Mouse (Mus musculus): ENCODE results near the gene Gpld1. TPM values are rescaled to one million over a fixed set of nuclear protein-coding genes. Genes with fewer than 3 reads are reported as not detected.

Gpld1 gene
- polyA plus RNA-seq, 1 experiment, result 0.04 TPM

DNA sequence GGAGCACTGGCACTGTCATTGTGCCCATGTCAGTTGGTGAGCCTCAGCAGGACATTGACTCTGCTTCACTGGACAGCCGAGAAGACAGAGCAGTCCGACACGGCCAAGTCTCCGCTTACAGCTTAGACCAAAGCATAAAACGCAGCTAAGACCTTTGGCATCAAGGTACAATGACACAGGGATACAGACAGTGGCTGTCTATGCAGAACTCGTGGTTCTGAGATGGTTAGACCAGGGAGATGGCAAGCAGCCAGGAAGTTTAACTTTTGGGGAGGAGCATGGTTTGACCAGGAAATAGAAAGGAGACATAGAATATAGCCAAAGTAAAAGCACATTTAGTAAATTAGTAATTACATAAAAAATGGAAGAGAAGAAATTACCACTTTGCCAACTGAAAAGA, 46.1 kb downstream of the Gpld1 start:
- H3K79me2 ChIP-seq (ENCODE audit: control insufficient read depth, insufficient read depth), result no peaks in the 10 kb centered on the region
- no peak overlapping the region for H3ac ChIP-seq (ENCODE audit: control insufficient read depth, insufficient read length)
- H3K4me3 ChIP-seq, result no peak overlapping the region
- peaks cover 8% of the 10 kb centered on the region for H3K36me3 ChIP-seq (ENCODE audit: control insufficient read depth, insufficient read depth)
- TF ChIP-seq MYOG (IDR thresholded peaks at IDR 0.05; ENCODE audit: control insufficient read depth in 1 of 3, insufficient read depth in 1 of 3, insufficient read length in 2 of 3, low read depth in 2 of 3) (no peak), POLR2A (IDR thresholded peaks at IDR 0.05; ENCODE audit: insufficient read length, low read depth) (no peak), TCF12 (IDR thresholded peaks at IDR 0.05; ENCODE audit: insufficient read depth, poor library complexity, severe bottlenecking) (no peak), E2F4 (IDR thresholded peaks at IDR 0.05; ENCODE audit: insufficient read depth) (no peak), MAX (IDR thresholded peaks at IDR 0.05; ENCODE audit: low read depth) (no peak), REST (IDR thresholded peaks at IDR 0.05; ENCODE audit: insufficient read depth, insufficient read length) (no peak), CEBPB (IDR thresholded peaks at IDR 0.05; ENCODE audit: insufficient read depth, poor library complexity, severe bottlenecking) (no peak), USF1 (IDR thresholded peaks at IDR 0.05; ENCODE audit: low read depth) (no peak), POLR2AphosphoS2 (IDR thresholded peaks at IDR 0.05; ENCODE audit: insufficient read length, low read depth) (no peak), TCF3 (IDR thresholded peaks at IDR 0.05; ENCODE audit: insufficient read length, low read depth) (no peak), SRF (IDR thresholded peaks at IDR 0.05; ENCODE audit: control insufficient read depth, insufficient read length, low read depth) (no peak), MYOD1 (IDR thresholded peaks at IDR 0.05; ENCODE audit: control insufficient read depth in 1 of 3, insufficient read length in 2 of 3, low read depth in 2 of 3) (no peak)
- H3K27me3 ChIP-seq (ENCODE audit: control insufficient read depth, insufficient read depth, insufficient read length), result no peaks in the 10 kb centered on the region
- no peak overlapping the region for H3K4me2 ChIP-seq (ENCODE audit: low read depth)

DNA sequence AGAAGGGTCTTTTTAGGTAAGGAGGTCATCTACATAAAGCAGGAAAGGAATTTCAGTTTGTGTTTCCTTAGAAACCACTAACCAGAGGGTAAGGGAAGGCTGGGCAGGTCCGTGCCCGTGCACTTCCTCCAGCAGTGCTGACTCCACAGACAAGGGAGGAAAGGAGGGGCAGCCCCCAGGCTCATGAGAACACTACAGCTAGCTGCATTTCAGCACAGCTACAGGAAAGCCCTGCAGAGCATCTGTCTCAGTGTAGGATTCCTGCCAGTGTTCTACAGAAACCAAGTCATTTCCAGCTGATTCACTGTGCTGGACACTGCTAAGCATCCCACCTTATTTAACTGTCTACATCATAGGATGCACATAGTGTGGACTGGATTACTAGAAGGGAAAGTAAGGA, 50.2 kb downstream of the Gpld1 start:
- no peaks in the 10 kb centered on the region for H3K79me2 ChIP-seq (ENCODE audit: control insufficient read depth, insufficient read depth)
- H3K4me3 ChIP-seq, result no peak overlapping the region
- H3K27me3 ChIP-seq (ENCODE audit: control insufficient read depth, insufficient read depth, insufficient read length), result no peaks in the 10 kb centered on the region
- H3K36me3 ChIP-seq (ENCODE audit: control insufficient read depth, insufficient read depth), result peaks cover 36% of the 10 kb centered on the region
- no peak overlapping the region for H3K4me2 ChIP-seq (ENCODE audit: low read depth)
- H3ac ChIP-seq (ENCODE audit: control insufficient read depth, insufficient read length), result no peak overlapping the region
- TF ChIP-seq MYOG (IDR thresholded peaks at IDR 0.05; ENCODE audit: control insufficient read depth in 1 of 3, insufficient read depth in 1 of 3, insufficient read length in 2 of 3, low read depth in 2 of 3), result no peak
- TF ChIP-seq MYOD1 (IDR thresholded peaks at IDR 0.05; ENCODE audit: control insufficient read depth in 1 of 3, insufficient read length in 2 of 3, low read depth in 2 of 3), result no peak
- TF ChIP-seq TCF12 (IDR thresholded peaks at IDR 0.05; ENCODE audit: insufficient read depth, poor library complexity, severe bottlenecking), result no peak
- TF ChIP-seq CEBPB (IDR thresholded peaks at IDR 0.05; ENCODE audit: insufficient read depth, poor library complexity, severe bottlenecking), result no peak
- TF ChIP-seq USF1 (IDR thresholded peaks at IDR 0.05; ENCODE audit: low read depth), result no peak
- TF ChIP-seq POLR2A (IDR thresholded peaks at IDR 0.05; ENCODE audit: insufficient read length, low read depth), result no peak
- no peak for TF ChIP-seq MAX (IDR thresholded peaks at IDR 0.05; ENCODE audit: low read depth)
- no peak for TF ChIP-seq E2F4 (IDR thresholded peaks at IDR 0.05; ENCODE audit: insufficient read depth)
- TF ChIP-seq REST (IDR thresholded peaks at IDR 0.05; ENCODE audit: insufficient read depth, insufficient read length), result no peak
- no peak for TF ChIP-seq POLR2AphosphoS2 (IDR thresholded peaks at IDR 0.05; ENCODE audit: insufficient read length, low read depth)
- TF ChIP-seq TCF3 (IDR thresholded peaks at IDR 0.05; ENCODE audit: insufficient read length, low read depth), result no peak
- TF ChIP-seq SRF (IDR thresholded peaks at IDR 0.05; ENCODE audit: control insufficient read depth, insufficient read length, low read depth), result no peak

DNA sequence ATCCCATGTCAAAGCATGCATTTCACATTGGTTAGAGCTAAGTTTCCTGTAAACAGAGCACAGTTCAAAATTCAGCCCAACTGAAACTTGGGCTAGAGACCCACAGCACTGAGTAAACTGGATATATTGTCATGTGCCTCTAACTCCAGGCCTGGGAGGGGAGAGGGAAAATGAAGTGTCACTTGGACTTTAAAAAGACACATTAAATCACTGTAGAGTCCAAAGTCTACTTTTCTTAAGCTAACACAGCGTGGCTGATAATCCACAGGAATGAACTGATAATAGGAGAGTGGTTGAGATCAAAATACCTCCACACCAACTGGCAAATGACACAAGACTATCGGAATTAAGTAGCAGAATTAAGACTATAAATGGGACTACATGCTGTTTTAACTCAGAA, 56.6 kb downstream of the Gpld1 start:
- Histone ChIP-seq H3ac (ENCODE audit: control insufficient read depth, insufficient read length) (no peak overlapping the region), H3K79me2 (ENCODE audit: control insufficient read depth, insufficient read depth) (no peaks in the 10 kb centered on the region), H3K27me3 (ENCODE audit: control insufficient read depth, insufficient read depth, insufficient read length) (no peaks in the 10 kb centered on the region), H3K4me3 (no peak overlapping the region), H3K4me2 (ENCODE audit: low read depth) (no peak overlapping the region), H3K36me3 (ENCODE audit: control insufficient read depth, insufficient read depth) (peaks cover 43% of the 10 kb centered on the region)
- TF ChIP-seq MYOD1 (IDR thresholded peaks at IDR 0.05; ENCODE audit: control insufficient read depth in 1 of 3, insufficient read length in 2 of 3, low read depth in 2 of 3), result no peak
- no peak for TF ChIP-seq POLR2A (IDR thresholded peaks at IDR 0.05; ENCODE audit: insufficient read length, low read depth)
- TF ChIP-seq USF1 (IDR thresholded peaks at IDR 0.05; ENCODE audit: low read depth), result no peak
- TF ChIP-seq MAX (IDR thresholded peaks at IDR 0.05; ENCODE audit: low read depth), result no peak
- TF ChIP-seq REST (IDR thresholded peaks at IDR 0.05; ENCODE audit: insufficient read depth, insufficient read length), result no peak
- TF ChIP-seq E2F4 (IDR thresholded peaks at IDR 0.05; ENCODE audit: insufficient read depth), result no peak
- no peak for TF ChIP-seq TCF3 (IDR thresholded peaks at IDR 0.05; ENCODE audit: insufficient read length, low read depth)
- no peak for TF ChIP-seq CEBPB (IDR thresholded peaks at IDR 0.05; ENCODE audit: insufficient read depth, poor library complexity, severe bottlenecking)
- no peak for TF ChIP-seq SRF (IDR thresholded peaks at IDR 0.05; ENCODE audit: control insufficient read depth, insufficient read length, low read depth)
- TF ChIP-seq TCF12 (IDR thresholded peaks at IDR 0.05; ENCODE audit: insufficient read depth, poor library complexity, severe bottlenecking), result no peak
- TF ChIP-seq POLR2AphosphoS2 (IDR thresholded peaks at IDR 0.05; ENCODE audit: insufficient read length, low read depth), result no peak
- no peak for TF ChIP-seq MYOG (IDR thresholded peaks at IDR 0.05; ENCODE audit: control insufficient read depth in 1 of 3, insufficient read depth in 1 of 3, insufficient read length in 2 of 3, low read depth in 2 of 3)

DNA sequence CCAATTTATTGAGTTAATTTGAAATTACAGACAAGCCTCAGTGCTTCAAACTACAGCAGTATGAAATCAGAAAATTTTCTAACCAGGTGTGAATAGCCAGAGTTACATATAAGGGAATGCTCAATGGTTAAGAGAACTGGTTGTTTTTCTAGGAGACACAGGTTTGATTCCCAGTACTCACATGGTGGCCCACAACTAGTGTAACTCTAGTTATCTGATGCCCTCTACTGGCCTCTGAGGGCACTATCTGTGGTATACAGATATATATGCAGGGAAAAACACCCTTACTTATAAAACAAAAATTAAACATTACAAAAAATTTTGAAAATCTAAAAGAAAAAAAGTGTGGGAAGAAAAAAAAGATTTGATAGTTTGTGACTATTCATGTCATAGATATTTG, 60.0 kb downstream of the Gpld1 start:
- peaks cover 26% of the 10 kb centered on the region for H3K36me3 ChIP-seq (ENCODE audit: control insufficient read depth, insufficient read depth)
- H3K79me2 ChIP-seq (ENCODE audit: control insufficient read depth, insufficient read depth), result no peaks in the 10 kb centered on the region
- no peaks in the 10 kb centered on the region for H3K27me3 ChIP-seq (ENCODE audit: control insufficient read depth, insufficient read depth, insufficient read length)
- TF ChIP-seq TCF3 (IDR thresholded peaks at IDR 0.05; ENCODE audit: insufficient read length, low read depth), result no peak
- TF ChIP-seq REST (IDR thresholded peaks at IDR 0.05; ENCODE audit: insufficient read depth, insufficient read length), result no peak
- TF ChIP-seq USF1 (IDR thresholded peaks at IDR 0.05; ENCODE audit: low read depth), result no peak
- H3ac ChIP-seq (ENCODE audit: control insufficient read depth, insufficient read length), result no peak overlapping the region
- no peak overlapping the region for H3K4me3 ChIP-seq
- H3K4me2 ChIP-seq (ENCODE audit: low read depth), result no peak overlapping the region

DNA sequence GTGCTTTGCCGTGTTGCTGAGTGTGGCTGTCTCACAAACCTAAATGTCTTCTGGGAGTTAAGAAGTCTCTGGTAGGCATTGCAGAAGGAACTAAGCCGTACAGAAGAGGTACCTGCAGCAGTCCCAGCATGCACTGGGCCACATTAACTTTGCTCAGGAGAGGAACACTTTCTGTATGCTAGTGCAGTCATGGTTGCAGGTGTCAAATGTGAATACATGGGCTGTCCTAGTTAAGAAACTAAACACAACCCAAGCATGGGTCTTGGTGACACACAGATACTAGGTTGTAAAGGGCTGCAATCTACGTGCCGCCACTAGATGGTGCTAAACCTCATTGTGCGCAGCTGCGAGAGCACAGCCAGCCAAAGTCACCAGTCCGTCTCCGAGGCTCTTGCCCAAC, 64.2 kb downstream of the Gpld1 start:
- no peaks in the 10 kb centered on the region for H3K27me3 ChIP-seq (ENCODE audit: control insufficient read depth, insufficient read depth, insufficient read length)
- no peak overlapping the region for H3ac ChIP-seq (ENCODE audit: control insufficient read depth, insufficient read length)
- peaks cover 18% of the 10 kb centered on the region for H3K36me3 ChIP-seq (ENCODE audit: control insufficient read depth, insufficient read depth)
- TF ChIP-seq TCF3 (IDR thresholded peaks at IDR 0.05; ENCODE audit: insufficient read length, low read depth) (no peak), MYOD1 (IDR thresholded peaks at IDR 0.05; ENCODE audit: control insufficient read depth in 1 of 3, insufficient read length in 2 of 3, low read depth in 2 of 3) (no peak), POLR2A (IDR thresholded peaks at IDR 0.05; ENCODE audit: insufficient read length, low read depth) (no peak), MYOG (IDR thresholded peaks at IDR 0.05; ENCODE audit: control insufficient read depth in 1 of 3, insufficient read depth in 1 of 3, insufficient read length in 2 of 3, low read depth in 2 of 3) (no peak), TCF12 (IDR thresholded peaks at IDR 0.05; ENCODE audit: insufficient read depth, poor library complexity, severe bottlenecking) (no peak), CEBPB (IDR thresholded peaks at IDR 0.05; ENCODE audit: insufficient read depth, poor library complexity, severe bottlenecking) (no peak), E2F4 (IDR thresholded peaks at IDR 0.05; ENCODE audit: insufficient read depth) (no peak), POLR2AphosphoS2 (IDR thresholded peaks at IDR 0.05; ENCODE audit: insufficient read length, low read depth) (no peak), MAX (IDR thresholded peaks at IDR 0.05; ENCODE audit: low read depth) (no peak), SRF (IDR thresholded peaks at IDR 0.05; ENCODE audit: control insufficient read depth, insufficient read length, low read depth) (no peak), USF1 (IDR thresholded peaks at IDR 0.05; ENCODE audit: low read depth) (no peak), REST (IDR thresholded peaks at IDR 0.05; ENCODE audit: insufficient read depth, insufficient read length) (no peak)
- no peak overlapping the region for H3K4me2 ChIP-seq (ENCODE audit: low read depth)
- no peak overlapping the region for H3K4me3 ChIP-seq
- no peaks in the 10 kb centered on the region for H3K79me2 ChIP-seq (ENCODE audit: control insufficient read depth, insufficient read depth)
